Mouse (Mus musculus) ES-E14 (cell line): Measurements from ENCODE around the gene C2cd4d.

ENCODE experiments used
- CHD2 ChIP-seq: IDR thresholded peaks from 2 replicates; pipeline ENCODE4 v1.6.1; 2014; ENCODE audit warnings: mild to moderate bottlenecking, low read depth, low read length, inconsistent platforms
- MAFK ChIP-seq: IDR thresholded peaks from 2 replicates; pipeline ENCODE4 v1.6.1; 2014; ENCODE audit warnings: mild to moderate bottlenecking, low read depth, low read length, inconsistent platforms; ENCODE audit not compliant: insufficient read depth
- ZC3H11A ChIP-seq: IDR thresholded peaks from 2 replicates; pipeline ENCODE4 v1.6.1; 2012; ENCODE audit warnings: low read depth, mild to moderate bottlenecking, inconsistent platforms, low read length, borderline replicate concordance
- ZNF384 ChIP-seq: IDR thresholded peaks from 2 replicates; pipeline ENCODE4 v1.6.1; 2012; ENCODE audit warnings: low read depth, low read length, inconsistent platforms

GRCm38 (mm10) chr3:94398943-94399481, 36.8 kb downstream of the C2cd4d start:
- TF ChIP-seq MAFK: no peak
- TF ChIP-seq ZNF384: no peak
- no peak for TF ChIP-seq ZC3H11A
- TF ChIP-seq CHD2: no peak
